Mouse (Mus musculus): ENCODE measurements around the gene Igf2r. TPM values are rescaled to one million over a fixed set of nuclear protein-coding genes. Genes with fewer than 3 reads are reported as not detected.
A peak's percentile ranks its signal among the peaks of the same experiment; 100 is the strongest.

The Igf2r gene
- polyA plus RNA-seq, 1 experiment from 2014 or later = 18.7 TPM

- Histone ChIP-seq H3K4me2 (replicated peaks; ENCODE audit: low read depth, low read length) (no peak overlapping the region), H3K9me3 (ENCODE audit: control insufficient read depth, low read length) (no peaks in the 10 kb centered on the region), H3K9ac (ENCODE audit: low read depth, low read length) (no peak overlapping the region), H3K27ac (ENCODE audit: low read depth, low read length) (no peak overlapping the region), H3K27me3 (ENCODE audit: control insufficient read depth, insufficient read depth, low read length) (no peaks in the 10 kb centered on the region), H3K4me3 (ENCODE audit: low read depth, low read length) (no peak overlapping the region), H3K36me3 (ENCODE audit: control insufficient read depth, insufficient read depth, low read length) (no peaks in the 10 kb centered on the region), H3K4me1 (replicated peaks; ENCODE audit: control insufficient read depth, insufficient read depth, low read length) (peaks cover 2% of the 10 kb centered on the region; the same call in 1 of the 2 replicates)
- DNase-seq (ENCODE audit: low spot score) = no peak
- 86% methylated on average over 4 of the region's 4 CpGs for WGBS
- no peak for ATAC-seq (ENCODE audit: low FRiP score)
Measured at GRCm38 (mm10) chr17:12755146-12755545, 14.3 kb downstream of the Igf2r start.

- H3K4me1 ChIP-seq (replicated peaks; ENCODE audit: control insufficient read depth, insufficient read depth, low read length) = peaks cover 2% of the 10 kb centered on the region; the same call in 1 of the 2 replicates
- WGBS = 81% methylated on average over 3 of the region's 3 CpGs
- no peak for ATAC-seq (ENCODE audit: low FRiP score)
Measured at GRCm38 (mm10) chr17:12754243-12755007, 15.0 kb downstream of the Igf2r start.

GRCm38 (mm10) chr17:12753050-12753449, 16.4 kb downstream of the Igf2r start:
- Histone ChIP-seq H3K4me2 (replicated peaks; ENCODE audit: low read depth, low read length) (no peak overlapping the region), H3K27me3 (ENCODE audit: control insufficient read depth, insufficient read depth, low read length) (no peaks in the 10 kb centered on the region), H3K4me1 (replicated peaks; ENCODE audit: control insufficient read depth, insufficient read depth, low read length) (0 out of 2 replicates have a peak, but pooled peaks cover 3% of the 10 kb centered on the region), H3K4me3 (ENCODE audit: low read depth, low read length) (no peak overlapping the region), H3K36me3 (ENCODE audit: control insufficient read depth, insufficient read depth, low read length) (no peaks in the 10 kb centered on the region), H3K27ac (ENCODE audit: low read depth, low read length) (no peak overlapping the region), H3K9ac (ENCODE audit: low read depth, low read length) (no peak overlapping the region), H3K9me3 (ENCODE audit: control insufficient read depth, low read length) (no peaks in the 10 kb centered on the region)
- no peak for ATAC-seq (ENCODE audit: low FRiP score)
- no peak for DNase-seq (ENCODE audit: low spot score)
- WGBS = 81% methylated on average over 4 of the region's 4 CpGs

More at GRCm38 (mm10) chr17:12754243-12755007, 15.0 kb downstream of the Igf2r start:
- no peak overlapping the region for H3K27ac ChIP-seq (ENCODE audit: low read depth, low read length)
- H3K36me3 ChIP-seq (ENCODE audit: control insufficient read depth, insufficient read depth, low read length) = no peaks in the 10 kb centered on the region
- DNase-seq (ENCODE audit: low spot score) = no peak
- no peak overlapping the region for H3K4me2 ChIP-seq (replicated peaks; ENCODE audit: low read depth, low read length)
- H3K4me3 ChIP-seq (ENCODE audit: low read depth, low read length) = no peak overlapping the region
- H3K27me3 ChIP-seq (ENCODE audit: control insufficient read depth, insufficient read depth, low read length) = no peaks in the 10 kb centered on the region
- H3K9me3 ChIP-seq (ENCODE audit: control insufficient read depth, low read length) = no peaks in the 10 kb centered on the region
- H3K9ac ChIP-seq (ENCODE audit: low read depth, low read length) = no peak overlapping the region

GRCm38 (mm10) chr17:12751641-12752040, 17.8 kb downstream of the Igf2r start:
- Histone ChIP-seq H3K27ac (ENCODE audit: low read depth, low read length) (no peak overlapping the region), H3K4me1 (replicated peaks; ENCODE audit: control insufficient read depth, insufficient read depth, low read length) (0 out of 2 replicates have a peak, but pooled peaks cover 3% of the 10 kb centered on the region), H3K27me3 (ENCODE audit: control insufficient read depth, insufficient read depth, low read length) (no peaks in the 10 kb centered on the region), H3K4me3 (ENCODE audit: low read depth, low read length) (no peak overlapping the region), H3K4me2 (replicated peaks; ENCODE audit: low read depth, low read length) (no peak overlapping the region), H3K36me3 (ENCODE audit: control insufficient read depth, insufficient read depth, low read length) (no peaks in the 10 kb centered on the region), H3K9ac (ENCODE audit: low read depth, low read length) (no peak overlapping the region), H3K9me3 (ENCODE audit: control insufficient read depth, low read length) (no peaks in the 10 kb centered on the region)
- ATAC-seq (ENCODE audit: low FRiP score) = no peak
- WGBS = 73% methylated on average over 4 of the region's 4 CpGs
- DNase-seq (ENCODE audit: low spot score) = no peak

GRCm38 (mm10) chr17:12751218-12751617, 18.2 kb downstream of the Igf2r start:
- H3K4me1 ChIP-seq (replicated peaks; ENCODE audit: control insufficient read depth, insufficient read depth, low read length) = 0 out of 2 replicates have a peak, but pooled peaks cover 3% of the 10 kb centered on the region
- no peaks in the 10 kb centered on the region for H3K36me3 ChIP-seq (ENCODE audit: control insufficient read depth, insufficient read depth, low read length)
- no peak for DNase-seq (ENCODE audit: low spot score)
- H3K4me2 ChIP-seq (replicated peaks; ENCODE audit: low read depth, low read length) = no peak overlapping the region
- no peak overlapping the region for H3K27ac ChIP-seq (ENCODE audit: low read depth, low read length)
- no peak overlapping the region for H3K4me3 ChIP-seq (ENCODE audit: low read depth, low read length)
- ATAC-seq (ENCODE audit: low FRiP score) = no peak
- WGBS = 36% methylated on average over 4 of the region's 4 CpGs
- no peaks in the 10 kb centered on the region for H3K27me3 ChIP-seq (ENCODE audit: control insufficient read depth, insufficient read depth, low read length)
- no peak overlapping the region for H3K9ac ChIP-seq (ENCODE audit: low read depth, low read length)
- H3K9me3 ChIP-seq (ENCODE audit: control insufficient read depth, low read length) = no peaks in the 10 kb centered on the region

GRCm38 (mm10) chr17:12750591-12751170, 18.8 kb downstream of the Igf2r start:
- H3K27me3 ChIP-seq (ENCODE audit: control insufficient read depth, insufficient read depth, low read length) = no peaks in the 10 kb centered on the region
- no peak for DNase-seq (ENCODE audit: low spot score)
- WGBS = 70% methylated on average over 9 of the region's 9 CpGs
- H3K4me1 ChIP-seq (replicated peaks; ENCODE audit: control insufficient read depth, insufficient read depth, low read length) = 0 out of 2 replicates have a peak, but pooled peaks cover 3% of the 10 kb centered on the region
- H3K4me2 ChIP-seq (replicated peaks; ENCODE audit: low read depth, low read length) = no peak overlapping the region
- H3K4me3 ChIP-seq (ENCODE audit: low read depth, low read length) = no peak overlapping the region
- H3K36me3 ChIP-seq (ENCODE audit: control insufficient read depth, insufficient read depth, low read length) = no peaks in the 10 kb centered on the region
- H3K9me3 ChIP-seq (ENCODE audit: control insufficient read depth, low read length) = no peaks in the 10 kb centered on the region
- 0 out of 2 replicates have a peak overlapping the region, but pooled peaks have one; percentile 33 for H3K27ac ChIP-seq (ENCODE audit: low read depth, low read length)
- no peak for ATAC-seq (ENCODE audit: low FRiP score)
- H3K9ac ChIP-seq (ENCODE audit: low read depth, low read length) = no peak overlapping the region

- H3K27ac ChIP-seq (ENCODE audit: low read depth, low read length) = no peak overlapping the region; the same call in 1 of the 2 replicates
- H3K4me2 ChIP-seq (replicated peaks; ENCODE audit: low read depth, low read length) = no peak overlapping the region
- 60% methylated on average over 8 of the region's 8 CpGs for WGBS
- H3K4me1 ChIP-seq (replicated peaks; ENCODE audit: control insufficient read depth, insufficient read depth, low read length) = 0 out of 2 replicates have a peak, but pooled peaks cover 3% of the 10 kb centered on the region
- H3K9me3 ChIP-seq (ENCODE audit: control insufficient read depth, low read length) = no peaks in the 10 kb centered on the region
- no peak overlapping the region for H3K4me3 ChIP-seq (ENCODE audit: low read depth, low read length)
- ATAC-seq (ENCODE audit: low FRiP score) (no peak), DNase-seq (ENCODE audit: low spot score) (no peak)
- no peaks in the 10 kb centered on the region for H3K27me3 ChIP-seq (ENCODE audit: control insufficient read depth, insufficient read depth, low read length)
- H3K36me3 ChIP-seq (ENCODE audit: control insufficient read depth, insufficient read depth, low read length) = no peaks in the 10 kb centered on the region; the same call in 1 of the 2 replicates
- H3K9ac ChIP-seq (ENCODE audit: low read depth, low read length) = no peak overlapping the region
Measured at GRCm38 (mm10) chr17:12749421-12750367, 19.8 kb downstream of the Igf2r start.

GRCm38 (mm10) chr17:12745761-12746160, 23.7 kb downstream of the Igf2r start:
- DNase-seq (ENCODE audit: low spot score) = no peak
- H3K27ac ChIP-seq (ENCODE audit: low read depth, low read length) = no peak overlapping the region
- peaks cover 3% of the 10 kb centered on the region; the same call in 1 of the 2 replicates for H3K36me3 ChIP-seq (ENCODE audit: control insufficient read depth, insufficient read depth, low read length)
- H3K9me3 ChIP-seq (ENCODE audit: control insufficient read depth, low read length) = peaks cover 7% of the 10 kb centered on the region; the same call in 1 of the 2 replicates
- 86% methylated on average over 4 of the region's 4 CpGs for WGBS
- H3K4me3 ChIP-seq (ENCODE audit: low read depth, low read length) = no peak overlapping the region
- H3K4me1 ChIP-seq (replicated peaks; ENCODE audit: control insufficient read depth, insufficient read depth, low read length) = 0 out of 2 replicates have a peak, but pooled peaks cover 3% of the 10 kb centered on the region
- H3K4me2 ChIP-seq (replicated peaks; ENCODE audit: low read depth, low read length) = no peak overlapping the region
- no peak overlapping the region for H3K9ac ChIP-seq (ENCODE audit: low read depth, low read length)
- no peaks in the 10 kb centered on the region for H3K27me3 ChIP-seq (ENCODE audit: control insufficient read depth, insufficient read depth, low read length)
- no peak for ATAC-seq (ENCODE audit: low FRiP score)

Data from hindbrain, embryonic 11.5 days (tissue).